Mouse (Mus musculus): ENCODE results near the gene Vmn2r108.
"Not testable (repeated sequence)": the region's sequence is repeated elsewhere in the genome, so short reads cannot be mapped to it uniquely, and the experiment has no call there.

The Vmn2r108 gene

GRCm38 (mm10) chr17:20481231-20481630 lies at the start of gene Vmn2r108:
Gene Vmn2r108 (minus strand): TSS chr17:20481331.
- DNase-seq (ENCODE audit: low spot score in 2 of 2) = no peak

- not testable (repeated sequence) for DNase-seq (ENCODE audit: low spot score in 2 of 2)
Measured at GRCm38 (mm10) chr17:20508247-20508646, 27.1 kb upstream of the Vmn2r108 start.

GRCm38 (mm10) chr17:20497858-20498257 lies 16.7 kb upstream of the Vmn2r108 start, which contains the start of gene Vmn1r225:
Gene Vmn1r225 (plus strand): TSS chr17:20498158.
- DNase-seq (ENCODE audit: low spot score in 2 of 2) = no peak

GRCm38 (mm10) chr17:20473311-20473710 lies 7.8 kb downstream of the Vmn2r108 start:
- no peak for DNase-seq (ENCODE audit: low spot score in 2 of 2)

GRCm38 (mm10) chr17:20439263-20439662 lies 41.9 kb downstream of the Vmn2r108 start:
- no peak for DNase-seq (ENCODE audit: low spot score in 2 of 2)

GRCm38 (mm10) chr17:20413846-20414245 lies 67.3 kb downstream of the Vmn2r108 start, which contains the start of gene Vmn1r224:
Gene Vmn1r224 (plus strand): TSS chr17:20414146.
- DNase-seq (ENCODE audit: low spot score in 2 of 2) = no peak
